Mouse (Mus musculus): ENCODE results near the gene Sgsm1.

DNA sequence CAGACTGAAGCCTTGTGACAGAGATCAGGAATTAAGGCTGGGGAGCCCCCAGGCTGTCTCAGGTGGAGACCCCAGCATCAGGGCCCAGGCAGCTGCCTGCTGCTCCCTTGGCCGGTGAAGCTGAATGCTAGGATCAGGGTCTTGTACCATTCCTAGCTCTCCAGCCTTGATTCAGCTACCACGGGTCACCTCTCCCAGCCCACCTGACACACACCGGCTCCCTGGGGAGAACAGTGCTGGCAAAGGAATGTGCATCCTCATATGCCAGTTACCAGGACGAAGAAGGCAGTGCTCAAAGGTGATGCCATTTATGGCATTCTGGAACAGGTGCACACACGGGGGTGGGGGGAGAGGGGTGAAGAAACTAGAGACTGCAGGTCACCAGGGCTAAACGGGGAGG is 11.8 kb downstream of the Sgsm1 start:
- TF ChIP-seq CTCF (IDR thresholded peaks at IDR 0.05; ENCODE audit: borderline replicate concordance, control insufficient read depth, extremely low read depth, insufficient read depth, low read length, poor library complexity) (no peak), POLR2A (IDR thresholded peaks at IDR 0.05; ENCODE audit: control insufficient read depth, extremely low read depth, insufficient read depth, low read length, poor library complexity) (no peak)
